In genomic region chr12:79808426-79809398, GRCm38 (mm10) we compare ENCODE assay signal across 14 mouse cellular contexts.
A peak's percentile ranks its signal among the peaks of the same experiment; 100 is the strongest.
DNase-seq lines count a peak whose midpoint lies in the region; ATAC-seq and TF ChIP-seq lines count a peak whose summit lies in the region.
"Had no signal": no experiment of that assay in that cellular context is flagged by ENCODE, and none has a peak within 500 bp of the region (broad histone marks: within the 10 kb centered on the region; RNA-seq: fewer than 3 reads in every experiment).

No protein-coding gene starts in this region.

- peak overlapping the region; percentile 88 for H3K27ac ChIP-seq in forebrain, embryonic 11.5 days (ENCODE audit: low read depth, low read length)
- H3K27ac ChIP-seq in forebrain, postnatal 0 days (ENCODE audit: low read depth, low read length): no peak overlapping the region
- H3K27ac ChIP-seq in kidney, postnatal 0 days: peak overlapping the region; percentile 50
- peak overlapping the region; percentile 97 for H3K27ac ChIP-seq in midbrain, embryonic 11.5 days (ENCODE audit: low read depth, low read length)
- no peak overlapping the region for H3K27ac ChIP-seq in layer of hippocampus, adult 2 months

- H3K36me3 ChIP-seq in forebrain, embryonic 11.5 days (ENCODE audit: control insufficient read depth, insufficient read depth, low read length): no peaks in the 10 kb centered on the region
- no peaks in the 10 kb centered on the region for H3K36me3 ChIP-seq in forebrain, postnatal 0 days (ENCODE audit: insufficient read depth)
- no peaks in the 10 kb centered on the region for H3K36me3 ChIP-seq in kidney, postnatal 0 days (ENCODE audit: insufficient read depth, low read length)
- no peaks in the 10 kb centered on the region for H3K36me3 ChIP-seq in midbrain, embryonic 11.5 days (ENCODE audit: control insufficient read depth, insufficient read depth, low read length)

- no peaks in the 10 kb centered on the region for H3K9me3 ChIP-seq in forebrain, embryonic 11.5 days (ENCODE audit: control insufficient read depth, low read length)
- no peaks in the 10 kb centered on the region for H3K9me3 ChIP-seq in forebrain, postnatal 0 days (ENCODE audit: low read length)
- H3K9me3 ChIP-seq in kidney, postnatal 0 days (replicated peaks; ENCODE audit: low read length): no peaks in the 10 kb centered on the region
- H3K9me3 ChIP-seq in midbrain, embryonic 11.5 days (ENCODE audit: control insufficient read depth, low read length): no peaks in the 10 kb centered on the region

- H3K4me1 ChIP-seq in forebrain, embryonic 11.5 days (replicated peaks; ENCODE audit: control insufficient read depth, insufficient read depth, low read length): peaks cover 33% of the 10 kb centered on the region
- H3K4me1 ChIP-seq in forebrain, postnatal 0 days (ENCODE audit: insufficient read depth): peaks cover 5% of the 10 kb centered on the region; the same call in 1 of the 2 replicates
- peaks cover 18% of the 10 kb centered on the region for H3K4me1 ChIP-seq in kidney, postnatal 0 days (replicated peaks; ENCODE audit: insufficient read depth, low read length)
- H3K4me1 ChIP-seq in midbrain, embryonic 11.5 days (ENCODE audit: control insufficient read depth, insufficient read depth, low read length): peaks cover 70% of the 10 kb centered on the region

- no peak overlapping the region for H3K4me3 ChIP-seq in forebrain, embryonic 11.5 days (ENCODE audit: low read depth, low read length)
- no peak overlapping the region for H3K4me3 ChIP-seq in forebrain, postnatal 0 days (ENCODE audit: low read depth, low read length)
- no peak overlapping the region for H3K4me3 ChIP-seq in kidney, postnatal 0 days (replicated peaks; ENCODE audit: low read depth, low read length)
- no peak overlapping the region for H3K4me3 ChIP-seq in midbrain, embryonic 11.5 days (ENCODE audit: low read depth, low read length)
- H3K4me3 ChIP-seq in layer of hippocampus, adult 2 months: no peak overlapping the region

- WGBS in forebrain, embryonic 11.5 days: 57% methylated on average over 18 of the region's 18 CpGs
- WGBS in forebrain, postnatal 0 days: 72% methylated on average over 18 of the region's 18 CpGs
- WGBS in kidney, postnatal 0 days: 71% methylated on average over 18 of the region's 18 CpGs
- WGBS in midbrain, embryonic 11.5 days: 36% methylated on average over 18 of the region's 18 CpGs

- H3K27me3 ChIP-seq in forebrain, embryonic 11.5 days (ENCODE audit: control insufficient read depth, insufficient read depth, low read length): no peaks in the 10 kb centered on the region
- H3K27me3 ChIP-seq in forebrain, postnatal 0 days (ENCODE audit: insufficient read depth, low read length): no peaks in the 10 kb centered on the region
- no peaks in the 10 kb centered on the region for H3K27me3 ChIP-seq in kidney, postnatal 0 days (ENCODE audit: insufficient read depth, low read length)
- H3K27me3 ChIP-seq in midbrain, embryonic 11.5 days (ENCODE audit: control insufficient read depth, insufficient read depth, low read length): no peaks in the 10 kb centered on the region
- H3K27me3 ChIP-seq: Patski had no signal

- H3K9ac ChIP-seq in forebrain, embryonic 11.5 days (ENCODE audit: low read length): peak overlapping the region; percentile 53; the same call in 1 of the 2 replicates
- no peak overlapping the region for H3K9ac ChIP-seq in forebrain, postnatal 0 days
- H3K9ac ChIP-seq in kidney, postnatal 0 days (ENCODE audit: low read depth, low read length): no peak overlapping the region
- peak overlapping the region; percentile 58 for H3K9ac ChIP-seq in midbrain, embryonic 11.5 days (ENCODE audit: low read length)

- no peak for TF ChIP-seq CTCF in forebrain, postnatal 0 days (IDR thresholded peaks at IDR 0.05; ENCODE audit: low read depth)
- TF ChIP-seq CTCF in kidney, postnatal 0 days (IDR thresholded peaks at IDR 0.05; ENCODE audit: low read depth): 0 out of 2 replicates have a peak, but pooled peaks have one; percentile 11
- no peak for TF ChIP-seq CTCF in layer of hippocampus, adult 2 months (conservative IDR thresholded peaks at IDR 0.05)

- no peak overlapping the region; the same call in 1 of the 2 replicates for H3K4me2 ChIP-seq in forebrain, embryonic 11.5 days (ENCODE audit: low read depth, low read length, severe bottlenecking)
- H3K4me2 ChIP-seq in forebrain, postnatal 0 days (ENCODE audit: low read depth): no peak overlapping the region
- no peak overlapping the region for H3K4me2 ChIP-seq in kidney, postnatal 0 days (ENCODE audit: low read length)
- peak overlapping the region; percentile 15; the same call in 1 of the 2 replicates for H3K4me2 ChIP-seq in midbrain, embryonic 11.5 days

- no peak for ATAC-seq in forebrain, embryonic 11.5 days (replicated peaks; ENCODE audit: low FRiP score)
- ATAC-seq in forebrain, postnatal 0 days: no peak
- no peak for ATAC-seq in kidney, postnatal 0 days (replicated peaks; ENCODE audit: low FRiP score, low read depth)
- 0 out of 2 replicates have a peak, but pooled peaks have one; percentile 7 for ATAC-seq in midbrain, embryonic 11.5 days (ENCODE audit: low FRiP score)
- ATAC-seq: Patski had no signal

- no peak for DNase-seq in forebrain, embryonic 11.5 days (ENCODE audit: low spot score)
- DNase-seq in forebrain, postnatal 0 days: no peak
- DNase-seq in kidney, postnatal 0 days (ENCODE audit: low spot score): peak; percentile 63
- no peak for DNase-seq in kidney, adult 18-20 months
- DNase-seq in R1 (ENCODE audit: low read depth, low spot score): peak; percentile 65
- DNase-seq in midbrain, embryonic 11.5 days (ENCODE audit: low spot score, missing footprints): peak; percentile 92
- no peak for DNase-seq in right cerebral cortex, postnatal 4 days
- no peak for DNase-seq in layer of hippocampus, adult 2 months (ENCODE audit: low spot score in 2 of 2)
- DNase-seq: adrenal gland, postnatal 25 days; cerebellum, adult 2 months; gastrocnemius, postnatal 14 days; left cerebral cortex, postnatal 4 days; spleen, adult 18-20 months had no signal

Comparison
In these comparisons a context has a peak if more than half of its experiments do, and no peak if none do; other contexts are left out.
1. DNase-seq: peak in kidney, postnatal 0 days (single experiment), R1 (single experiment) and midbrain, embryonic 11.5 days (single experiment); none in forebrain, embryonic 11.5 days (single experiment), forebrain, postnatal 0 days (single experiment), kidney, adult 18-20 months (single experiment), right cerebral cortex, postnatal 4 days (single experiment) and layer of hippocampus, adult 2 months (0 of 2).
2. H3K27ac ChIP-seq: peak in forebrain, embryonic 11.5 days (single experiment), kidney, postnatal 0 days (single experiment) and midbrain, embryonic 11.5 days (single experiment); none in forebrain, postnatal 0 days (single experiment) and layer of hippocampus, adult 2 months (single experiment).
3. H3K9ac ChIP-seq: peak in forebrain, embryonic 11.5 days (single experiment) and midbrain, embryonic 11.5 days (single experiment); none in forebrain, postnatal 0 days (single experiment) and kidney, postnatal 0 days (single experiment).